Mouse (Mus musculus) heart, adult 8-10 months (tissue): ENCODE data around the gene Llgl2. TPM values are rescaled to one million over a fixed set of nuclear protein-coding genes. Genes with fewer than 3 reads are reported as not detected.
A peak's percentile ranks its signal among the peaks of the same experiment; 100 is the strongest.

Source experiments
- DNase-seq: peaks from one replicate; pipeline ENCODE4 v3.0.0; 2022; ENCODE audit warnings: low spot score
- total RNA-seq, 4 experiments: library from RNA; stranded (reverse); gene quantifications; 2 replicates each; pipeline ENCODE4 v1.2.4; 2022

Gene Llgl2
- total RNA-seq, 4 experiments from 2014 or later = 15.7 to 31.8 (median 20.3) TPM

DNA sequence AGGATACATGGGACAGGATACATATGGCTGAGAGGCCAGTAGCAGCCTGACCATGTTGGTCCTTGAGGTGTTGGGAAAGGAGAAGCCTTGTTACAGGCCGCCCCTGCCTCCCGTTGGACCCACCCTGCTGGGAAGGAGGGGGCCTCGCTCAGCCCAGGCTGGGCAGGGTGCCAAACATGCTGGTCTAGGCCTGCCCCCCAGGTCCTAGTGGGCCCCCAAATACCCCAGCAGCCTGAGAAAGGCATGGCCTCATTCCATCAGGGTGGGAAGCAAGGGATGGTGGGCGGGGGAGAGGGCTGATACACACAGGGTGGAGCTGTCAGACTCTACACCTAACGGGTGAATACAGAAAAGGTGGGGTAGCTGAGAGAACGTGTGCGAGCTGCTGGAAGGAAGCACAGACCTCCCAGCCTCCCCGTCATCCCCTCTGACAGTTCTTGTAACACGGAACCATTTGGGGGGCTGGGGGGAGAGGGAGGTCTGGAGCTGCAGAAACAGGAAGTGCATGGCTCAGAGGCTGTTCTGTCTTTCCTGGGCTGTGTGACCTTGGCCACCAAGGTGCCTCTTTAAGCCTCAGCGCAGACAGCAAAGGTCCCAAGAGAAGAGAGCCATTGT lies 15.0 kb upstream of the Llgl2 start:
- DNase-seq = no peak

DNA sequence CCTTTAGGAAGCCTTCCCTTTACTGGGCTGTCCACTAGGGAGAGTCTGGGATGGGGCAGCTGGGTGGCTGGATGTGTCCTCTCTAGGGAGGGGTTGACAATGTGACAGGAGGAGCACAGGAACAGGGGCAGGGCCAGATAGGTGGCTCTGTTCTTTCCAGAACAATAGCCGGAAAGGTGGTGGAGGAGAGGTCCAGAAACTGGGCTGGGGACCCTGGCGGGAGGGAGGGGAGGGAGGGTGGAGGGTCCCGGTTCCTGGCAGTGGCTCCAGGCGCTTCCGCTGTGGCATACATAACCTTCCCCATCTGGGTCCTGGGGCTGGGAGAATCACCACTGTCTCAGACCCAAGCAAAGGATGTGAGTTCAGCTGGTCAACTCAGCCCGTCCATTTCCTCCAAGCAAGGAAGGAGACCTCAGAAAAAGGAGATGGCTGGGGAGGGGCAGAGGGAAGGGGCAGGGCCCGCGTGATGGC lies 14.5 kb upstream of the Llgl2 start:
- DNase-seq = peak; percentile 90

DNA sequence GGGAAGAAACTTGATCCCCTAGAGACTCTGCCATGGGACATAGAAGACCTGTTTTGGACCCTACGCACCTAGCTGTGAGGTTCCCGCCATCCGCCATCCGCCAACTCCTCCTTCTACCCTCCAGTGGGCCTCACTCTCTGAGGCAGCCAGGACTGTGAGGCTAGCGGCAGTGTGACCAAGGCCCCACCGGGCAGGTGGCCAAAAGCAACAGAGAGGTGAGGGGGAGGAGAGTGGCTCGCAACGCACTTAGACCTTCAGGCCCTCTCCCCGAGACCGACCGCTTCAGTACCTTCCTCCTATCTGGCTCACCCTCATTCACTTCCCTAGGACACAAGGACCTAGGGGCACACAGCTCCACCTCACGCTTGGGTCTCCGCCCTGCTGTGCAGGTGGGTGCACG lies 13.5 kb upstream of the Llgl2 start:
- peak; percentile 48 for DNase-seq

DNA sequence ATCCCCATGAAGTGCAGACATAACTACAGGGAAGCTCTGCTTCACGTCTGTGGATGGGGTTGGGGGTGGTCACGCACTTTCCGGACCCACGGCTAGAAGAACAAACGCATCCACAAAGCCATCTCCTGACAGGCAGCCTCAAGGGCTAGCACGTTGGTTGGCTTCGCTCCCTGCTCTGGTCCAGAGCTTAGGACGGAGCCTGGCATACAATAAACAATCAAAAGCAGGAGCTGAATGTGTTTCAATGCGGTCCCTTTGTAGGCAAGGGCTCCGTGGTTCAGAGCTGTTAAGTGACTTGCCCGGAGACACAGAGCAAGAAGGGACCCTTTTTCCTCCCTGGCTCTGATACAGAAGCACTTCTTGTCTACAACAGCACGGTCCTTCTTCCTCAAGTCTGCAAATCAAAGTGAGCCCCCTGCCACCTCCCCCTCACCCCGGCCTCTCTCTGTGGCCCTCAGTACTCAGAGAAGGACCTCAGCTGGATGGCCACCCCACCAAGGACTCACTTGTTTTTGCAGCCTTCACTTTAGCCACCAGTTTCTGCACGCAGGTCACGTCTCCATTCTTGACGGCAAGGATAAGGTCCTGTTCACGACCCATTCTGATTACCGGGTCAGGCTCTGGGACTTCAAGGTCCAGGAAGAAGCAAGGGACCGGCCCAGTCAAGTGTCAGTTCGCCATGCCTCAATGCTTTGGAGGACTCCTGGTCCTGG lies 12.3 kb upstream of the Llgl2 start:
- DNase-seq = no peak

DNA sequence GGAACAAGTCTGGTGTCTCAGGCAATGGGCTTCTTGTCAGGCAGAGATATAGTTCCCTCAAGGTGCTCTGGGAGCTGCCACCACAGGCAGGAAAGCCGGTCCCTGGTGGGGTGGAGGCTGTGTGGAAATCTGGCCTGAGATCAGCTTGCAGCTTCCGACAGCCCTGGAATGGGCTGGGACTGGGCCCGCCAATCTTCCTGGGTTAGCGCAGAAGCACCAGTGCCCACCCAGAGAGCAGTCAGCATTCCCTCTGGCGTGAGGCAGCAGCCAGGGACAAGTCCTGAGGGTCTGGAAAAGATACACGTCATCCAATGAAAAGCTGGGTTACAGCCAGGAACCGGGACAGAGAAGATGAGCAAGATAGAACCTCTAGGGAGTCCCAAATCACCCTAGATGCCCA lies 11.8 kb upstream of the Llgl2 start:
- DNase-seq = peak; percentile 63

DNA sequence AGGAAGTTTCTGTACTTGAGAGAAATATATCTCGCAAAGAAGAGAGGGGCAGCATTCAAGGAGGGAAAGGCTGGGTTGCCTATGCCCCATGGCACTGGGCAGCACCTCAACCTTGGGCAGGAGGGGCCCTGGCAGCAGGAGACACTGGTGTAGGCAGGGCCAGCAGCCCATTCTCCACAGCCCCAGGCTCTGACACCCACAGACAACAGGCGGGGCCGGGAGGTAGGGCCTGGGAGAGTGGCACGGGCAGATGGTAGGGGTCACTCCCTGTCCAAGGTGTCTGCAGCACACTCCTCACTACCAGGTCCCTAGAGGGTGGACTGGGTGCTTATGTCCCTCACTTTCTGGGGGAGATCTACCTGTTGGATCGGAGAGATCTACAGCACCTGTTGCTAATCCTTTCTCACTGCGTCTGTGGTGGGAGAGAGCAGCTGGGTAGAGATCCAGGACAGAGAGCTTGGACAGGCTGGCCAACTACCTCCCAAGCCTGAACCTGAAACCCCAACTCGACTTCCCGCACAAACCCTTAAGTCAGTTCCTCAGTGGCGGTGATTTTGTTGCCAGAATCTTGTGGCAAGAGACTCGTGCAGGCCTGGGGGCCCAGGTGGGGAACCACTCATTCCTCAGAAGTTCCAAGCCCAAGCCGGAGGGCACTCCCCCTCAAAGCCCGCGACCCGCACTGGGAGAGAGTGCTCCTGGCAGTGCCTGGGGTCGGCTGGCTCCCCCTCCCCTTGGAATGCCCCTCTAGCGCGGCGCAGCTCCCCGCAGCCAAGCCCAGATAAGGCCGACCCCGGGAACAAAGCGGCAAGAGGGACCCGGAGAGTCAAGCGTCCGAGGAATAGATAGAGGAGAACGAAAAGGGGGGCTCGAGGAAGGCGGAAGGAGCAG lies 11.1 kb upstream of the Llgl2 start:
- DNase-seq = no peak

DNA sequence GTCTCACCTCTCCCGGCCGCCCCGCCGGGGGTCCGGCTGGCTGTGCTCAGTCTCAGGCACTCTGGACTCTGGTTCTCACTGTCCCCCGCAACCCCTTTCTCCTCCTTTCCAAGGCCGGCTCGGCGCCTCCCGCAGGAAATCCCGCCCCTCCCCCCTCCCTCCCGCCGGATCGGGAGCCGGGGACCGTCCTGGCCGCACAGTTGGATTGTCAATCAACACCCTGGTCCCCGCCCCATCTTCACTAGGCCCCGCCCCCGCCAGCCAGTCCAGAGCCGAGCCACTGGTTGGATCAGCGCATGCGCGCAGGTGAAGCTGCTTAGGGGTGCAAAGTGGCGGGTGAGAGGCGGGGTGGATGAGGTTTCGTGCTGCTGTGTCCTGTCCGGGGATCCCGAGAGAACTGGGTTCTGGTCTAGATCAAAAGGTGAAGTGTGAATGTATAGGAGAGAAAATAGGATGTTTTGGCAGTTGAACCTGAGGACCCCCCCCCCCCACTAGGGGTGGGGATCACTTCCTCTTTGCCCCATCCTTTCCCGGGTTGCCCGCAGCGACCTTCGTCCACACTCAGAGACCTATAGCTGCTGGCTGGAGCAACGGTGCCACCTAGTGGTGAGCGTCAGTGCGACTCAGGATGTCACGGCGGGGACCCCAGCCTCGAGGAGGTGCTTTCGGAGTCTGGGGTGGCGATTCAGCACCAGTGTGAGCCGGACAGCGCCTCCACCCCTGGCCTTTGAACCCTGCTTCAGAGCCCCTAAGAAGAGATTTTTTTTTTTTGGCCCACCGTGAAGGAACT lies 10.1 kb upstream of the Llgl2 start, which contains the start of gene Caskin2:
TSS of gene Caskin2 (minus strand) at position 133 of the 790 bp plus-strand sequence.
- peak; percentile 94 for DNase-seq

DNA sequence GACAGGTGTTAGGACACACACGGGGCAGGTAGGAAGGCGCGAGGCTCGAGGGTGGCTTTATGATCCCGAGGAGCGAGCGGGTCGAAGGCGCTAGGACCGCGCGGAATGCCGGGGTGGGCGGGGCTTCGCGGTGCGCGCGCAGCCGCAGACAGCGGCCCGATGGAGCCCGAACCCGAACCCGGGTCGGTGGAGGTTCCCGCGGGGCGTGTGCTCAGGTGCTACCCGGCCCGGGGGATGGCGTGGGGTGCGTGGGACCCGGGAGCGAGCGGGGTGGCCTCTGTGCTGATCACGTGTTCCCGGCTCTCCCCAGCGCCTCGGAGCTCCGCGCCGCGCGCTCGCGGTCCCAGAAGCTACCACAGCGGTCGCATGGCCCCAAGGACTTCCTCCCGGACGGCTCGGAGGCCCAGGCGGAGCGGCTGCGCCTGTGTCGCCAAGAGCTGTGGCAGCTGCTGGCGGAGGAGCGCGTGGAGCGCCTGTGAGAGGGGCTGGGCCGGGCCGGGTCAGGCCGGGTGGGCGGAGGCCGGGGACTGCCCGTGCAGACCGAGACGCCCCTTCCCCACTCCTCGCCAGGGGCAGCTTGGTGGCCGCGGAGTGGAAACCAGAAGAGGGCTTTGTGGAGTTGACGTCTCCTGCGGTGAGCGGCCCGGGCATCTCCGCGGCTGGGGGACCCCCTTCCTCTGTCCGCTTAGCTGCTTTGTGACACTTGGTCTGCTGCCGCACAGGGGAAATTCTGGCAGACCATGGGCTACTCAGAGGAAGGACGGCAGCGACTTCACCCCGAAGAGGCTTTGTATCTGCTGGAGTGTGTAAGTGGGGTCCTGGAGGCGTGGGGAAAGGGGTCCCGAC lies 9.0 kb upstream of the Llgl2 start, which contains the start of gene Tsen54:
TSS of gene Tsen54 (plus strand) at position 120 of the 846 bp plus-strand sequence.
- DNase-seq = peak; percentile 86

DNA sequence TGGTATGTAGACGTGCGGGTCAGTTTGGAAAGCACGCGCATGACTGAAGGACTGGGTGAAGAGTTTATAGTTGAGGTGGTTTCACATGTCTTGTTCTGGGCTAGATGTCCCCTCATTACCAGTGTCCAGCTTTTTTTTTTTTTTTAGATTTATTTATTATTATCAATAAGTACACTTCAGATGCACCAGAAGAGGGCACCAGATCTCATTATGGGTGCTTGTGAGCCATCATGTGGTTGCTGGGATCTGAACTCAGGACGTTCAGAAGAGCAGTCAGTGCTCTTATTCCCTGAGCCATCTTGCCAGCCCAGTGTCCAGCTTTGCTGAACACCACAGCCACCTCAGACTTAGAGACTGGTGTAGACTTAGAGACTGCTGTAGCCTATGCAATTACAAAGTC lies 6.5 kb upstream of the Llgl2 start:
- DNase-seq = no peak

DNA sequence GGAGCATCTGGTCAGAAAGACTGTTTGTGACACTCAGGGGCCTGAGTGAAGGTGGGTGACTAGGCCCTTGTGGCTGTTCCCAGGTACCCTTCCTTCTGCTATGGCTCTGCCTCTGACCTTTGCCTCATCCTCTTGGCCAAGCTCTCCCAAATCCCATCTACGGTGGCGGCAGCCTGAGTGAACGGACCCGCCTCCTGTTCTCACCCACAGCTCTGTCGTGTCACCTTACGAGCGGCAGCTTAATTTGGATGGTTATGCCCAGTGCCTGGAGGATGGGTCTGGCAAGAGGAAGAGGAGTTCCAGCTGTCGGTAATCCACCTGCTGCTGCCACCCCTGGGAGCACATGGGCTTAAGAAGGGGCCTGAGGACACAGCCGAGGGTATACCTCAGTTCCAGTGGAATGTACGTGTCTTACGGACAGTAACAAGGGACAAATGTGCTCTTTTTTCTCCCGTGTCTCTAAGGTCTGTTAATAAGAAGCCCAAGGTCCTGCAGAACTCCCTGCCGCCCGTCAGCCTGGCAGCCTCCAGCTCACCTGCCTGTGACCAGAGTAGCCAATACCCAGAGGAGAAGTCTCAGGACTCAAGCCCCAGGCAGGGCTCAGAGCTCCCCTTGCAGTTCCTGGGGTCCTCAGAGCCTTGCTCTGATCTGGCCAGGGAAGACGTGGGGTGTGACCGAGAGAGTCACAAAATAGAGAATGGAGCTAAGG lies 3.8 kb upstream of the Llgl2 start:
- no peak for DNase-seq

DNA sequence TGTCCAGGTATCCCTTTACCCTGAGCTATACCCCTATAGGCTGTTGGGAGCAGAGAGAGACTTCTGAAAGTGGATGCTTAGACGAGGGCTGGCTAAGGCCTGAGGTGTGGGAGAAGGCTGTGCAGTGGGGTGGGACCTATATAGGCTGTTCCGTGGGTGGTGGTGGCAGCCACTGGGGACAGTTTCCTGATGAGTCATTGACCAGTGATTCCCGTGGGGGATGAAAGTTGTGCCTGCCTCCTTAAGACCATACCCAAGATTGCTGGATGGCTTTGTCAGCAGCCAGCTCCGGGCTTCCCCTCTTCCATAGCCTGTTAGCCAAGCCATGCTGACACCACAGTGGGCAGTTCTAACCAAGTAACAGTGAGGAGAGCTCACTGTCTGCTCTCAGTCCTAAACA lies 2.8 kb upstream of the Llgl2 start:
- no peak for DNase-seq

DNA sequence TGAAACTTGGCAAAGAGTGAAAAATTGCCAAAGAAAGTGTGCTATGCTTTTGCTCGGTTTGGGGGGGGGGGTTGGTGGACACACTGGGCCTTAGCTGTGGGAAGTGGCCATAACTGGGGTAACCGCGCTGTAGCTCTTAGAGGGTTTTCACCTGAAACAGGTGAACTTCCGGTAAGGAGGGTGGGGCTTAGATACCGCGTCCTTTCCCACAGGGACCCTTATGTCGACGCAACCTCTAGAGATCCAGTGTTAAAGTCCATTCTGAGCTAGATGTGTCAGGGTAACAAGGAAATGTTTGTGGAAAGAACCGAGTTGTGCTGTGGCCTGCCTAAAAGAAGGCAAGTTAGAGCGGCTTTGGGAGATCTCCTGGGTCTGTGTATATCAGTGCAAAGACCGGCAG lies 964 bp downstream of the Llgl2 start:
- no peak for DNase-seq

DNA sequence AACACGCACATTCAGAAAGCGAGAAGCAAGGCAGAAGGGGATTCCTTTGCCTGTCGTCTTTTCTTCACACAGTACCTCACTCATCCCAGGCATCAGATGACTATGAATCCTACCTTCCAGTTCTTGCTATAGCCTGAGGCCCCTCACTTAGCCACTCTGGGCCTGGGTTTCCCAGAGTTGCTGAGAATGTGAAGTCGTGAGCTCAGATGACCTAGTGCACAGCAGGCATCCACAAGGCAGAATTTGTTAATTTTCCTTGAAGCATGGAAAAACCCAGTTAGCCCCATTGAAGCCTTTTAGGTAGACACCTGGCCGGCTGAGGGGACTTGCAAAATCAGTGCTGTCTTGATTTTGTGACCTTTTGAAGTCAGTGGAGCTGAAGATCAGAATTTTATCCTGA lies 2.6 kb downstream of the Llgl2 start:
- no peak for DNase-seq

DNA sequence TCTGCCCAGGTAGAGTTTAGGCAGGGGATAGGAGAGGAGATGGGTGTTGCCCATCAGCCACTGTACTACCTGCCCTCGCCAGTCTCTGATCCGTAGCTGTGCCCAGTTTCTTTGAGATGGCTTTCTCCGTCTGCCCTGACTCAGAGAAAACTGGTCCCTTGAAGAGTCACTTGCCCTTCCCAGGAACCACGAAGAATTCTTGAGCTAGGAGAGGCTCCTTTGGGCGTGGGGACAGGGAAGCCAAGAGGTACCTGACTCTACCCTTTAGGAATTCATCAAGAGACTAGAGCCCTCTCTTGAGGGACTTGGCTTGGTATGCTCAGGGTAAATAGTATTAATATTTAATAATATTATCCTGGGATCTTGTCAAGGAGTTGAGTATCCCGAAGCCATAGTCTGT lies 3.8 kb downstream of the Llgl2 start:
- no peak for DNase-seq

DNA sequence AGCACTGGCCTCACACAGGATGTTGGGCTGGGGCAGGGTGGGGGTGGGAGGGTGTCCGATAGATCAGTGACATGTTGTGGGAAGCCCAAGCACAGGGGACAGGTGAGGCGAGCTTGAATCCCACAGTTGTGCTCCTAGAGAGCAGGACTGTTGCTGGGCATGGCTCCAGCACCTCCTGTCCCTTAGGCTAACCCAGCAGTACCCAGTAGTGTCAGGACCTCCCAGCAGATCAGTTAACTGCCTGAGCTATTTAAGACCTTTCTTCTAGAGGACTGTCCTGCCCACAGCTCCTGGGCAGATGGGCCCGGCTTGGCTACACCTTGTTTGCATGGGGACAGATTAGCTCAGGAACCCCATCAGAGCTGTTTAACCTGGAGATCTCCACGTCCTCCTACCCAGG lies 5.2 kb downstream of the Llgl2 start:
- no peak for DNase-seq

DNA sequence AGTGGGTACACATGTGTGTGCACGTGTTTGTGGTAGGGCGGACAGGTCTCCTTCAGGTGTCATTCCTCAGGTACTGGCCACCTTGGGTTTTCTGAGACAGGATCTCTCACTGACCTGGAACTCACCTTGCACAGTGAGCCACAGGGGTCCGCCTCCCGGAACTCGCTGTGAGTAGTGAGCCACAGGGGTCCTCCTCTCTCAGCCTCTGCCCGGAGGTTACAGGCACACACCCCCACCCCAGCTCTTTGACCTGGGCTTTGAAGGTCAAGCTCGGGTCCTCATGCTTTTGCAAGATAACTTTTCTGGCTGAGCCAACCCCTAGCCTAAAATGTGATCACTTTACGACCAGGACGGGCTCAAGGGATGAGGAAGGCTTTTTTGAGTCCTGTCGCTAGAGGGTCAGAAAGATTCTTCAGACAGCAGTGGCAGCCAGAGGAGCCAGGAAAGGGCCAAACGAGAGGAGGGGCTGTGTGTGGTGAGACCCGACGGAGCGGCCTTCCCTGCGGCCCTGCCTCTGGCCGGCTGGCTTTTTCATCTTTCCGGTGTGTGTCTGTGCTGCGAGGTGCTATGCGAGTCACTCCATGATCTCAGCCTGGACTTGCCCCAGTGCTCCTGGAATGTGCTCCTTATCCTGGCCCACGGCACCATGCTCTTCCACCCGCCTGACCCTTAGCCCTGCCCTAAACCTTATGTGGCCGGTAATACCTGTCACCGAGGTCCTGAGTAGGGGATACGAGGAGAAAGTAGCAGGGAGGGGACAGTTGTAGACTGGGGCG lies 6.9 kb downstream of the Llgl2 start:
- DNase-seq = no peak

DNA sequence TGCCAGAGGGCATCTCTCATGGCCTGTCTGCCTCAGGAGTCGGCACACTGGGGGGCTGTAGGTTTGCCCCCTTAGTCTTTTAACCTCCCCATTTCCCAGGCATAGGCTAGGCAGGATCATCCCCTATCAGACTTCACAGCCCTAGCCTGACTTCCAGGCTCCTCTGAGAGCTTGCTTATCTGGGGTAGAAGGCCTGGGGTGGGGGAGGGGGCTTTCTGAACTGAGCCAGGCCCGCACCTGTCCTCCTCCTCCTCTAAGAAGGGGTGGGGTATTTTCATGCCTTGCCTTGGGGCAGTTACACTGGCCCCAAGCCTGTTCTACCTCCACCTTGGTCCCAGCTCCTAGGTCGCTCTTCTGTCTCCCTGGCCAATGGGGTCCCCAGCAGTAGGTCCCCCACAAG lies 7.7 kb downstream of the Llgl2 start:
- no peak for DNase-seq

DNA sequence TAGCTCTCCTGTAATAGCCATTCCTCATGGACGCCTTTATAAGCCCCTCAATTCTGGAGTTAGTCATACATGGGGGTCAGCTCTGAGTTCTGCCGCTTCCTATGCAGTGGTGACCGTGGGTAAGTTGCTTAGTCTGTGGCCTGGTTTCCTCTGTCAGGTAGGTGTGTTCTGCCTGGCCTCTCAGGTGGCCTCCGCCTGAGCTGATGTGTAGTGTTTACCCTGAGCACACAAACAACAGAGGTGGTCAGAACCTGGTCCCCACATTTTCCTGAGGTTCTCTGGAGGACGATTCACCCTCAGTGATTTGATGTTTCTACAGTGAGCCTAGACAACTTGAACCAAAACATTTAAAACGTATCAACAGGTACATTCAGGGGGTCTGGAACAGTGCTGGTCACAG lies 8.2 kb downstream of the Llgl2 start:
- no peak for DNase-seq

DNA sequence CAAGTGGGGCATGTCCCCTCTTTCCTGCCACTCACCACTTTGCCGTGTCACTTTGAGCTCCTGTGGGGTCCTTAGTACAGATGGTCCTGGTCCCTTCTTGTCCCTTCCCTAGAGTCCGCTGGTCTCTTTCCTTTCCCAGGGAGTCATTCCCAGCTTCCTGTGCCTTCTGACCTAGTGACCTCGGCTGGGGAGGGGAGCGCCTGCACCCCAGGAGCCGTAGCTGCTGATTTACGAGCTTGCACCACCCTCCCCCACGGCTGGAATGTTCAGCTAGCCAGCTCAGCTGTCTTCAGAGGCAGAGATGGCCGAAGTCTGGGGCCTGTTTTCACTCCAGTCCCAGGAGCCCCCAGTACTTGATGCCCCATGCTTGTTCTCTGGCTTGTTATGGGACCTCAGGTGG lies 8.7 kb downstream of the Llgl2 start:
- DNase-seq = no peak
